Mouse (Mus musculus): Measurements from ENCODE around the gene Rasgrp2.

The Rasgrp2 gene

GRCm38 (mm10) chr19:6427653-6428434, 28.7 kb downstream of the Rasgrp2 start:
- DNase-seq (ENCODE audit: low spot score in 2 of 2): peak; percentile 22 to 27

GRCm38 (mm10) chr19:6428501-6429200, 29.5 kb downstream of the Rasgrp2 start:
- no peak for DNase-seq (ENCODE audit: low spot score in 2 of 2)

GRCm38 (mm10) chr19:6443016-6443415, 43.9 kb downstream of the Rasgrp2 start:
- DNase-seq (ENCODE audit: low spot score in 2 of 2): no peak

- no peak for DNase-seq (ENCODE audit: low spot score in 2 of 2)
These were observed 46.8 kb downstream of the Rasgrp2 start for GRCm38 (mm10) chr19:6445761-6446423.

GRCm38 (mm10) chr19:6446736-6447437, 47.7 kb downstream of the Rasgrp2 start:
- no peak for DNase-seq (ENCODE audit: low spot score in 2 of 2)

- DNase-seq (ENCODE audit: low spot score in 2 of 2): no peak
These were observed 49.6 kb downstream of the Rasgrp2 start for GRCm38 (mm10) chr19:6448752-6449151.

- DNase-seq (ENCODE audit: low spot score in 2 of 2): no peak
These were observed 50.7 kb downstream of the Rasgrp2 start for GRCm38 (mm10) chr19:6449841-6450240.

GRCm38 (mm10) chr19:6452030-6452494, 52.9 kb downstream of the Rasgrp2 start:
- peak in 1 of 2 experiments; percentile 70 for DNase-seq (ENCODE audit: low spot score in 2 of 2)

- DNase-seq (ENCODE audit: low spot score in 2 of 2): no peak
These were observed 53.7 kb downstream of the Rasgrp2 start for GRCm38 (mm10) chr19:6452672-6453310.

- no peak for DNase-seq (ENCODE audit: low spot score in 2 of 2)
These were observed 54.2 kb downstream of the Rasgrp2 start for GRCm38 (mm10) chr19:6453349-6453748.

GRCm38 (mm10) chr19:6454041-6454720, 55.0 kb downstream of the Rasgrp2 start:
- DNase-seq (ENCODE audit: low spot score in 2 of 2): no peak

GRCm38 (mm10) chr19:6459504-6459903, 60.4 kb downstream of the Rasgrp2 start:
- peak in 1 of 2 experiments; percentile 45 for DNase-seq (ENCODE audit: low spot score in 2 of 2)

- DNase-seq (ENCODE audit: low spot score in 2 of 2): no peak
These were observed 63.7 kb downstream of the Rasgrp2 start for GRCm38 (mm10) chr19:6462841-6463240.

- no peak for DNase-seq (ENCODE audit: low spot score in 2 of 2)
These were observed 65.3 kb downstream of the Rasgrp2 start for GRCm38 (mm10) chr19:6464306-6465071.
